Mouse (Mus musculus): ENCODE results near the gene Prh1.
"Not testable (repeated sequence)": the region's sequence is repeated elsewhere in the genome, so short reads cannot be mapped to it uniquely, and the experiment has no call there.

Prh1 gene

GRCm38 (mm10) chr6:132569509-132569908 is at the start of gene Prh1:
TSS of gene Prh1 (plus strand) at chr6:132569809.
- DNase-seq: not testable (repeated sequence)

- DNase-seq: not testable (repeated sequence)
Measured at GRCm38 (mm10) chr6:132595613-132596012, 26.0 kb downstream of the Prh1 start, which contains the start of gene Prp2. TSS of gene Prp2 (plus strand) at chr6:132595913.
